ENCODE assay signal across 8 mouse cellular contexts in genomic region chr5:30816261-30816791, GRCm38 (mm10). TPM values are rescaled to one million over a fixed set of nuclear protein-coding genes. Genes with fewer than 3 reads are reported as not detected.
DNase-seq lines count a peak whose midpoint lies in the region; ATAC-seq and TF ChIP-seq lines count a peak whose summit lies in the region.

No protein-coding gene starts in this region.

- intact Hi-C loops in gastrocnemius, postnatal 36 days (cut with DNase I): no loop called here

- DNase-seq in adrenal gland, adult 2 months: peak; percentile 64
- no peak for DNase-seq in adrenal gland, postnatal 4 days (ENCODE audit: low spot score in 2 of 2)
- DNase-seq in gastrocnemius, postnatal 36 days: peak; percentile 42 to 44
- no peak for DNase-seq in B cell, adult 2 months
- no peak for DNase-seq in cerebellum, adult 9-10 months
- DNase-seq in retina, postnatal 1 day: no peak

- peaks cover 15% of the 10 kb centered on the region for H3K27me3 ChIP-seq in C2C12 (ENCODE audit: control insufficient read depth, insufficient read depth, insufficient read length)

- peaks cover 3% of the 10 kb centered on the region for H3K79me3 ChIP-seq in C2C12 (ENCODE audit: low read depth)

- H3ac ChIP-seq in C2C12 (ENCODE audit: control insufficient read depth, insufficient read length, low read depth): no peak overlapping the region

- peak; percentile 72 for ATAC-seq in megakaryocyte-erythroid progenitor cell, adult 5-6 weeks (replicated peaks; ENCODE audit: low FRiP score, low TSS enrichment, poor library complexity, severe bottlenecking)

- TF ChIP-seq CTCF in C2C12 (IDR thresholded peaks at IDR 0.05; ENCODE audit: control insufficient read depth, insufficient read depth, insufficient read length): no peak

- H3K4me3 ChIP-seq in C2C12 (ENCODE audit: insufficient read depth, poor library complexity, severe bottlenecking): no peak overlapping the region

- no peaks in the 10 kb centered on the region for H3K36me3 ChIP-seq in C2C12 (ENCODE audit: control insufficient read depth, insufficient read depth)

- peaks cover 5% of the 10 kb centered on the region for H3K79me2 ChIP-seq in C2C12 (ENCODE audit: control insufficient read depth, insufficient read depth)

TF ChIP-seq in C2C12, 6 proteins besides CTCF, POLR2A, EP300 and RAD21:
- no peak for TF ChIP-seq CEBPB (IDR thresholded peaks at IDR 0.05; ENCODE audit: low read depth)
- TF ChIP-seq MYOD1 (IDR thresholded peaks at IDR 0.05; ENCODE audit: control insufficient read depth, insufficient read length, low read depth): peak; percentile 14

RNA-seq across cellular contexts. Expression of gene Mapre3, which starts 1.9 kb away (rescaled TPM):
- total RNA-seq in adrenal gland, adult 2 months (2021): 10 to 100 TPM; 60.0 to 79.0 TPM
- polyA plus RNA-seq in adrenal gland, adult 2 months (2012; rRNA removed): 103 and 134 TPM in 2 replicates
- 10 to 100 TPM; 43.3 to 47.1 TPM for total RNA-seq in adrenal gland, postnatal 4 days (2021)
- polyA plus RNA-seq in C2C12 (2012; fragmentation: generic; extraction: Trizol): 12.0 TPM
- total RNA-seq in gastrocnemius, postnatal 36 days (2021): 10 to 100 TPM; 63.1 to 68.1 TPM
- 0.25 TPM in 1 of 2 replicates, not detected in the other for total RNA-seq in megakaryocyte-erythroid progenitor cell, adult 5-6 weeks (2014; fragmentation: Nextera tagmentation)
- total RNA-seq in megakaryocyte-erythroid progenitor cell, adult 5-6 weeks (2017): not detected in 2 replicates

RNA-seq across cellular contexts. Expression of gene Tmem214, which starts 51.5 kb away (rescaled TPM):
- 10 to 100 TPM; 51.9 to 62.2 TPM for total RNA-seq in adrenal gland, adult 2 months (2021)
- polyA plus RNA-seq in adrenal gland, adult 2 months (2012; rRNA removed): 87.6 and 96.9 TPM in 2 replicates
- 10 to 100 TPM; 61.2 to 63.4 TPM for total RNA-seq in adrenal gland, postnatal 4 days (2021)
- polyA plus RNA-seq in C2C12 (2012; fragmentation: generic; extraction: Trizol): 46.1 TPM
- total RNA-seq in gastrocnemius, postnatal 36 days (2021): 10 to 100 TPM; 25.0 to 31.5 TPM
- 24.2 and 42.1 TPM in 2 replicates for total RNA-seq in megakaryocyte-erythroid progenitor cell, adult 5-6 weeks (2014; fragmentation: Nextera tagmentation)
- 14.1 and 18.1 TPM in 2 replicates for total RNA-seq in megakaryocyte-erythroid progenitor cell, adult 5-6 weeks (2017)

Comparison
In these comparisons a context has a peak if more than half of its experiments do, and no peak if none do; other contexts are left out.
1. DNase-seq: peak in adrenal gland, adult 2 months (single experiment) and gastrocnemius, postnatal 36 days (2 of 2); none in adrenal gland, postnatal 4 days (0 of 2), B cell, adult 2 months (0 of 2), cerebellum, adult 9-10 months (single experiment) and retina, postnatal 1 day (single experiment).
2. RNA of gene Mapre3, which starts 1.9 kb away (total RNA-seq): 60.0 to 79.0 TPM in adrenal gland, adult 2 months, 63.1 to 68.1 TPM in gastrocnemius, postnatal 36 days and 43.3 to 47.1 TPM in adrenal gland, postnatal 4 days; 0.25 TPM in megakaryocyte-erythroid progenitor cell, adult 5-6 weeks; every median in the first group is over 10 times any median in the second.